Mouse (Mus musculus) testis, adult 2 months (tissue): ENCODE results near the gene Cmtm6.

ENCODE experiments used
- CTCF ChIP-seq: fragments of 200-500 bp; IDR thresholded peaks from 2 replicates; pipeline ENCODE4 v1.5.1; 2012; ENCODE audit warnings: low read depth, mild to moderate bottlenecking, inconsistent platforms, low read length, moderate library complexity; ENCODE audit not compliant: control insufficient read depth, insufficient read depth, insufficient replicate concordance
- POLR2A ChIP-seq: fragments of 200-500 bp; IDR thresholded peaks from 2 replicates; pipeline ENCODE4 v1.6.1; 2012; ENCODE audit warnings: low read depth, mild to moderate bottlenecking, inconsistent platforms, low read length, moderate library complexity; ENCODE audit not compliant: control insufficient read depth

GRCm38 (mm10) chr9:114699262-114699661 lies 31.7 kb upstream of the Cmtm6 start:
- TF ChIP-seq POLR2A: no peak
- TF ChIP-seq CTCF: no peak
